Mouse (Mus musculus): Measurements from ENCODE around the gene Ctnnbl1. TPM values are rescaled to one million over a fixed set of nuclear protein-coding genes. Genes with fewer than 3 reads are reported as not detected.
A peak's percentile ranks its signal among the peaks of the same experiment; 100 is the strongest.

Gene Ctnnbl1
- total and polyA plus RNA-seq, 3 experiments: 46.0 to 57.2 (median 48.6) TPM

GRCm38 (mm10) chr2:157913204-157913636, 176.0 kb downstream of the Ctnnbl1 start:
- peak; percentile 98 for TF ChIP-seq SIN3A (IDR thresholded peaks at IDR 0.05; ENCODE audit: low read length)
- TF ChIP-seq NRF1 (IDR thresholded peaks at IDR 0.05; ENCODE audit: low read depth, low read length): no peak
- peak; percentile 96 for TF ChIP-seq MXI1 (IDR thresholded peaks at IDR 0.05; ENCODE audit: low read depth, low read length)
- no peak for TF ChIP-seq PAX5 (IDR thresholded peaks at IDR 0.05; ENCODE audit: low read length)
- no peak for TF ChIP-seq USF1 (IDR thresholded peaks at IDR 0.05; ENCODE audit: low read depth, low read length)
- H3K4me1 ChIP-seq (ENCODE audit: control insufficient read depth in 1 of 2, insufficient read depth in 2 of 2): peaks cover 3 to 15% of the 10 kb centered on the region in 2 experiments
- in situ Hi-C loops (cut with MboI; ENCODE audit: low pct_ligation_motif_present, low pct_unique_long_range_greater_than_20kb, low sequenced_read_pairs) (no loop called here), dilution Hi-C loops (cut with MboI; ENCODE audit: extremely low pct_ligation_motif_present, extremely low pct_unique_long_range_greater_than_20kb, low sequenced_read_pairs) (no loop called here)
- no peak overlapping the region for H3K27ac ChIP-seq (ENCODE audit: insufficient read depth, low read depth)
- H3K9ac ChIP-seq (ENCODE audit: insufficient read depth, low read depth): no peak overlapping the region
- peak; percentile 82 for DNase-seq (ENCODE audit: extremely low read depth)
- H3K9me3 ChIP-seq (replicated peaks; ENCODE audit: low read length): peaks cover 4% of the 10 kb centered on the region
- no peaks in the 10 kb centered on the region for H3K36me3 ChIP-seq (replicated peaks in 1 of 2; ENCODE audit: control insufficient read depth in 1 of 2, insufficient read depth in 1 of 2, low read length in 1 of 2)
- H3K4me3 ChIP-seq (replicated peaks in 1 of 3; ENCODE audit: low read depth in 2 of 3, low read length in 2 of 3, poor library complexity in 1 of 3): no peak overlapping the region
- H3K4me2 ChIP-seq (ENCODE audit: insufficient read depth, low read depth, poor library complexity, severe bottlenecking): no peak overlapping the region
- peaks cover 31% of the 10 kb centered on the region for H3K27me3 ChIP-seq (replicated peaks)
- no peaks in the 10 kb centered on the region for H3K79me2 ChIP-seq (replicated peaks; ENCODE audit: control insufficient read depth, extremely low read depth, insufficient read depth, poor library complexity, severe bottlenecking)

- no peaks in the 10 kb centered on the region for H3K36me3 ChIP-seq (replicated peaks in 1 of 2; ENCODE audit: control insufficient read depth in 1 of 2, insufficient read depth in 1 of 2, low read length in 1 of 2)
- in situ Hi-C loops (cut with MboI; ENCODE audit: low pct_ligation_motif_present, low pct_unique_long_range_greater_than_20kb, low sequenced_read_pairs) (no loop called here), dilution Hi-C loops (cut with MboI; ENCODE audit: extremely low pct_ligation_motif_present, extremely low pct_unique_long_range_greater_than_20kb, low sequenced_read_pairs) (no loop called here)
- peaks cover 35% of the 10 kb centered on the region for H3K27me3 ChIP-seq (replicated peaks)
- DNase-seq (ENCODE audit: extremely low read depth): no peak
- peaks cover under 1 to 10% of the 10 kb centered on the region in 2 experiments for H3K4me1 ChIP-seq (ENCODE audit: control insufficient read depth in 1 of 2, insufficient read depth in 2 of 2)
- no peak overlapping the region for H3K4me2 ChIP-seq (ENCODE audit: insufficient read depth, low read depth, poor library complexity, severe bottlenecking)
- no peak overlapping the region for H3K27ac ChIP-seq (ENCODE audit: insufficient read depth, low read depth)
- no peak overlapping the region for H3K4me3 ChIP-seq (replicated peaks in 1 of 3; ENCODE audit: low read depth in 2 of 3, low read length in 2 of 3, poor library complexity in 1 of 3)
- no peak overlapping the region for H3K9ac ChIP-seq (ENCODE audit: insufficient read depth, low read depth)
- TF ChIP-seq MEF2A (IDR thresholded peaks at IDR 0.05; ENCODE audit: borderline replicate concordance, low read depth, low read length) (no peak), UBTF (IDR thresholded peaks at IDR 0.05; ENCODE audit: low read depth, low read length) (no peak), PAX5 (IDR thresholded peaks at IDR 0.05; ENCODE audit: low read length) (no peak), KAT2A (IDR thresholded peaks at IDR 0.05; ENCODE audit: insufficient replicate concordance, low read length) (no peak), MAX (IDR thresholded peaks at IDR 0.05; ENCODE audit: low read length) (no peak), CHD1 (IDR thresholded peaks at IDR 0.05; ENCODE audit: low read depth, low read length) (no peak), ELF1 (IDR thresholded peaks at IDR 0.05; ENCODE audit: low read depth, low read length) (no peak), ZMIZ1 (IDR thresholded peaks at IDR 0.05; ENCODE audit: low read depth, low read length) (no peak), POLR2AphosphoS2 (IDR thresholded peaks at IDR 0.05; ENCODE audit: low read depth, low read length) (no peak), EP300 (IDR thresholded peaks at IDR 0.05; ENCODE audit: low read length) (no peak)
- peaks cover 4% of the 10 kb centered on the region for H3K9me3 ChIP-seq (replicated peaks; ENCODE audit: low read length)
- no peaks in the 10 kb centered on the region for H3K79me2 ChIP-seq (replicated peaks; ENCODE audit: control insufficient read depth, extremely low read depth, insufficient read depth, poor library complexity, severe bottlenecking)
Observed at GRCm38 (mm10) chr2:157913705-157914104, 176.5 kb downstream of the Ctnnbl1 start.
